ENCODE assay signal across 29 mouse cellular contexts in genomic region chr1:99605213-99605612, GRCm38 (mm10).
DNase-seq lines count a peak whose midpoint lies in the region; ATAC-seq and TF ChIP-seq lines count a peak whose summit lies in the region.
"Had no signal": no experiment of that assay in that cellular context is flagged by ENCODE, and none has a peak within 500 bp of the region (broad histone marks: within the 10 kb centered on the region; RNA-seq: fewer than 3 reads in every experiment).

No protein-coding gene starts in this region.

- H3K27me3 ChIP-seq in forebrain, embryonic 14.5 days (replicated peaks; ENCODE audit: control insufficient read depth, insufficient read depth, low read length) = no peaks in the 10 kb centered on the region
- no peaks in the 10 kb centered on the region for H3K27me3 ChIP-seq in forebrain, embryonic 11.5 days (ENCODE audit: control insufficient read depth, insufficient read depth, low read length)
- H3K27me3 ChIP-seq in heart, embryonic 11.5 days (ENCODE audit: control insufficient read depth, insufficient read depth, low read length) = no peaks in the 10 kb centered on the region
- H3K27me3 ChIP-seq: CH12.LX; embryonic facial prominence, embryonic 15.5 days; heart, embryonic 12.5 days; liver, embryonic 12.5 days; neural tube, embryonic 13.5 days had no signal

- no peak overlapping the region for H3K27ac ChIP-seq in forebrain, embryonic 14.5 days (ENCODE audit: low read depth, low read length)
- no peak overlapping the region for H3K27ac ChIP-seq in forebrain, embryonic 11.5 days (ENCODE audit: low read depth, low read length)
- H3K27ac ChIP-seq in heart, embryonic 11.5 days (ENCODE audit: low read depth, low read length) = no peak overlapping the region
- H3K27ac ChIP-seq: embryonic facial prominence, embryonic 15.5 days; gastrocnemius, adult 2 months; hindbrain, embryonic 14.5 days; liver, embryonic 12.5 days; macrophage; neural tube, embryonic 13.5 days had no signal

- no peak for TF ChIP-seq CTCF in brain, embryonic 14.5 days (IDR thresholded peaks at IDR 0.05; ENCODE audit: borderline replicate concordance, extremely low read depth, insufficient read depth, insufficient read length)

- H3K4me2 ChIP-seq in forebrain, embryonic 14.5 days (ENCODE audit: low read length) = no peak overlapping the region
- no peak overlapping the region for H3K4me2 ChIP-seq in forebrain, embryonic 11.5 days (ENCODE audit: low read depth, low read length, severe bottlenecking)
- no peak overlapping the region for H3K4me2 ChIP-seq in heart, embryonic 11.5 days
- H3K4me2 ChIP-seq: embryonic facial prominence, embryonic 15.5 days; heart, embryonic 12.5 days; hindbrain, embryonic 14.5 days; liver, embryonic 12.5 days; neural tube, embryonic 13.5 days had no signal

- H3K36me3 ChIP-seq in forebrain, embryonic 14.5 days (ENCODE audit: control insufficient read depth, insufficient read depth, low read length) = no peaks in the 10 kb centered on the region
- no peaks in the 10 kb centered on the region for H3K36me3 ChIP-seq in forebrain, embryonic 11.5 days (ENCODE audit: control insufficient read depth, insufficient read depth, low read length)
- no peaks in the 10 kb centered on the region for H3K36me3 ChIP-seq in heart, embryonic 11.5 days (ENCODE audit: control insufficient read depth, insufficient read depth, low read length)
- H3K36me3 ChIP-seq: embryonic facial prominence, embryonic 15.5 days; heart, embryonic 12.5 days; liver, embryonic 12.5 days; neural tube, embryonic 13.5 days had no signal

- no peaks in the 10 kb centered on the region for H3K4me1 ChIP-seq in forebrain, embryonic 14.5 days (ENCODE audit: control insufficient read depth, insufficient read depth, low read length)
- no peaks in the 10 kb centered on the region for H3K4me1 ChIP-seq in forebrain, embryonic 11.5 days (replicated peaks; ENCODE audit: control insufficient read depth, insufficient read depth, low read length)
- H3K4me1 ChIP-seq in heart, embryonic 11.5 days (ENCODE audit: control insufficient read depth, insufficient read depth, low read length) = no peaks in the 10 kb centered on the region
- H3K4me1 ChIP-seq: embryonic facial prominence, embryonic 15.5 days; heart, embryonic 12.5 days; liver, embryonic 12.5 days; neural tube, embryonic 13.5 days had no signal

- TF ChIP-seq POLR2A in brain, embryonic 14.5 days (IDR thresholded peaks at IDR 0.05; ENCODE audit: borderline replicate concordance, extremely low read depth, insufficient read depth, insufficient read length, poor library complexity, severe bottlenecking) = no peak

- no peak overlapping the region for H3K9ac ChIP-seq in forebrain, embryonic 14.5 days (ENCODE audit: low read length)
- H3K9ac ChIP-seq in forebrain, embryonic 11.5 days (ENCODE audit: low read length) = no peak overlapping the region
- H3K9ac ChIP-seq in heart, embryonic 11.5 days (ENCODE audit: low read depth, low read length) = no peak overlapping the region
- H3K9ac ChIP-seq: embryonic facial prominence, embryonic 15.5 days; heart, embryonic 12.5 days; hindbrain, embryonic 14.5 days; liver, embryonic 12.5 days; liver, postnatal 0 days; neural tube, embryonic 13.5 days had no signal

- H3K9me3 ChIP-seq in forebrain, embryonic 14.5 days (replicated peaks; ENCODE audit: control insufficient read depth, low read length) = no peaks in the 10 kb centered on the region
- no peaks in the 10 kb centered on the region for H3K9me3 ChIP-seq in forebrain, embryonic 11.5 days (ENCODE audit: control insufficient read depth, low read length)
- H3K9me3 ChIP-seq in heart, embryonic 11.5 days (replicated peaks; ENCODE audit: control insufficient read depth, low read length) = no peaks in the 10 kb centered on the region
- H3K9me3 ChIP-seq: embryonic facial prominence, embryonic 15.5 days; heart, embryonic 12.5 days; liver, embryonic 12.5 days; neural tube, embryonic 13.5 days had no signal

- H3K4me3 ChIP-seq in forebrain, embryonic 14.5 days (ENCODE audit: low read depth, low read length) = no peak overlapping the region
- no peak overlapping the region for H3K4me3 ChIP-seq in forebrain, embryonic 11.5 days (ENCODE audit: low read depth, low read length)
- no peak overlapping the region for H3K4me3 ChIP-seq in heart, embryonic 11.5 days (ENCODE audit: low read depth, low read length)
- H3K4me3 ChIP-seq: embryonic facial prominence, embryonic 15.5 days; gastrocnemius, adult 2 months; heart, embryonic 12.5 days; liver, embryonic 12.5 days; neural tube, embryonic 13.5 days had no signal

- DNase-seq in forebrain, embryonic 14.5 days (ENCODE audit: low spot score) = peak; percentile 44
- no peak for DNase-seq in forebrain, embryonic 11.5 days (ENCODE audit: low spot score)
- DNase-seq in 3T3-L1 (ENCODE audit: low read depth, low spot score) = peak; percentile 1
- peak; percentile 66 for DNase-seq in brain, embryonic 14.5 days (ENCODE audit: low read depth)
- peak; percentile 19 for DNase-seq in retina, embryonic 14.5 days (ENCODE audit: low spot score)
- DNase-seq: adrenal gland, adult 2 months; adrenal gland, postnatal 36 days; cerebellum, adult 2 months; cerebellum, postnatal 14 days; gastrocnemius, adult 2 months; gastrocnemius, postnatal 36 days; heart, adult 18-20 months; heart, postnatal 4 days; kidney, adult 18-20 months; kidney, postnatal 4 days; left cerebral cortex, postnatal 4 days; liver, postnatal 0 days; right cerebral cortex, postnatal 14 days; thymus, postnatal 4 days had no signal

- ATAC-seq in forebrain, embryonic 14.5 days = peak; percentile 55; the same call in 1 of the 2 replicates
- ATAC-seq in forebrain, embryonic 11.5 days (replicated peaks; ENCODE audit: low FRiP score) = no peak
- ATAC-seq in heart, embryonic 11.5 days (replicated peaks; ENCODE audit: insufficient number of reproducible peaks, low FRiP score, low TSS enrichment) = no peak
- ATAC-seq: activated CD4-positive, CD25-positive, alpha-beta regulatory T cell, adult 4 months; inflammation-experienced regulatory T-cells, adult 6 months; liver, embryonic 12.5 days; liver, postnatal 0 days had no signal
